Mouse (Mus musculus): ENCODE data around the gene Rpl6.

Rpl6 gene

GRCm38 (mm10) chr5:121214707-121215106 lies 10.4 kb downstream of the Rpl6 start:
- POLR2A ChIA-PET, result interaction anchor here in 3 of 4 experiments (0.8 to 10.0 kb wide), 5 partner anchors 7 to 262 kb away, joined by 3 to 153 read pairs (median 13); partner anchors contain the start of gene Rpl6 (in 3 of the 3)
- CTCF ChIA-PET, result interaction anchor here in 2 of 4 experiments (1.3 to 2.0 kb wide), 3 partner anchors 11 to 180 kb away, joined by 4 to 8 read pairs (median 4); no protein-coding TSS in a partner anchor

- ChIA-PET CTCF (interaction anchor here in 3 of 4 experiments (0.5 to 2.0 kb wide), 10 partner anchors 11 to 390 kb away, joined by 3 to 8 read pairs (median 3); no protein-coding TSS in a partner anchor), POLR2A (interaction anchor here (0.6 to 10.0 kb wide), 18 partner anchors 8 to 687 kb away, joined by 3 to 153 read pairs (median 4); partner anchors contain the start of genes Rpl6 (in 4 of the 4) and Naa25 (in 1 of the 4))
These were observed 11.3 kb downstream of the Rpl6 start for GRCm38 (mm10) chr5:121215380-121216125.

- POLR2A ChIA-PET, result interaction anchor here (0.6 to 10.0 kb wide), 15 partner anchors 9 to 261 kb away, joined by 3 to 153 read pairs (median 4); partner anchors contain the start of genes Rpl6 (in 4 of the 4) and Naa25 (in 1 of the 4)
- CTCF ChIA-PET, result interaction anchor here in 3 of 4 experiments (0.5 to 2.0 kb wide), 8 partner anchors 10 to 308 kb away, joined by 3 to 8 read pairs (median 3); no protein-coding TSS in a partner anchor
These were observed 11.8 kb downstream of the Rpl6 start for GRCm38 (mm10) chr5:121216126-121216446.

- CTCF ChIA-PET, result interaction anchor here in 3 of 4 experiments (0.5 to 2.0 kb wide), 7 partner anchors 9 to 1161 kb away, joined by 3 to 8 read pairs (median 4); no protein-coding TSS in a partner anchor
- POLR2A ChIA-PET, result interaction anchor here (0.6 to 10.0 kb wide), 15 partner anchors 8 to 516 kb away, joined by 3 to 153 read pairs (median 5); partner anchors contain the start of genes Rpl6 (in 4 of the 4), Naa25 (in 1 of the 4) and Tmem116 (in 1 of the 4)
These were observed 12.5 kb downstream of the Rpl6 start for GRCm38 (mm10) chr5:121216584-121217312.

DNA sequence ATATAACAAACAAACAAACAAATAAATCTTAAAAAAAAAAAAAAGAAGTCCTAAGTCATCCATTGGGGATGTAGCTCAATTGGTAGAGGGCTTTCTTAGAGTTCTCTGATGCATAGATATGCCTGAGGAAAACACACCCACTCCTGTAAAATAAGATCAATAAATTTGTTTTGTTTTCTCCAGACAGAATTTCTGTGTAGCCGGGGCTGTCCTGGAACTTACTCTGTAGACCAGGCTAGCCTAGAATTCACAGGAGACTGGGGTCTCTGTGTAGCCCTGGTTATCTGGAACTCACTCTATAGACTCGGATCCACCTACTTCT lies 13.0 kb downstream of the Rpl6 start:
- POLR2A ChIA-PET, result interaction anchor here in 2 of 4 experiments (0.6 to 10.0 kb wide), 2 partner anchors 10 to 234 kb away, joined by 9 to 153 read pairs; partner anchors contain the start of genes Rpl6 (in 1 of the 2) and Tmem116 (in 1 of the 2)
- CTCF ChIA-PET, result interaction anchor here in 1 of 4 experiments (0.5 to 0.7 kb wide), 2 partner anchors 121 to 1160 kb away, joined by 4 to 6 read pairs; no protein-coding TSS in a partner anchor

GRCm38 (mm10) chr5:121219190-121219589 lies 14.9 kb downstream of the Rpl6 start:
- ChIA-PET POLR2A (interaction anchor here in 3 of 4 experiments (0.7 to 10.0 kb wide), 11 partner anchors 11 to 269 kb away, joined by 3 to 153 read pairs (median 4); partner anchors contain the start of gene Rpl6 (in 2 of the 3)), CTCF (interaction anchor here in 2 of 4 experiments (0.6 to 0.8 kb wide), 3 partner anchors 43 to 253 kb away, joined by 3 read pairs; no protein-coding TSS in a partner anchor)

DNA sequence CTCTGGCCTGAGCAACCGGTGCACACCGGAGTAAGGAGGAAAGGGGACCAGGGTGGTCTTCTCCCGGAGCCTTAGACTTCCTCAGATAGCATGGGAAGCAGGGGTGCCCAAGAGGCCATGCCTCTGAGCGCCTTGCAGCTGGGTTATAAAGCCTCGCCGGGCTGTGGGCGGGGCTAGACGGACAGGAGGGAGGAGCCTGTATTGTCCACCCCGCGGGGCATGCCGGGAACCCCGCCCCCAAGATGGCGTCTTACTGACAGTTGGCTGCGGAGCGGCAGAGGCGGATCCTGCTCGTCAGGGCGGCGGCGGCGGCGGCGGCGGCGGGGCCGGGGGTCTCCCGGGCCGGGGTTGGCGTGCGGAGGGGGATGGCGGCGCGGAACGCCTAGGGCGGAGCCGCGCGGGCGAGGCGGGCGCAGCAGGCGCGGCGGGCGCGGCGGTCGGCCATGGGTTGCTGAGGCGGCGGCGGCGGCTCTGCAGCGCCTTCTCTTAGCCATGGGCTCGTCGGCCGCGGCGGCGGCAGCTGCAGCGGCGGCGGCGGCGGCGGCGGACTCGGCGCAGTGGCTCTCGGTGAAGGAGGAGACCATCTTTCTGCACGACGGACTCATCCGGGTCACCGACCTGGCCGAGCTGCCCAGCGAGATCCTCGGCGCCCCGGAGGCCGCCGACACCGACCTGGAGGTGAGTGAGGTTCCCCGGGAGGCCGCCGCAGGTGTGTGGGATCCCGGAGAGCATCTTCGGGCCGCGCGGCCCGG lies 15.9 kb downstream of the Rpl6 start, which contains the start of gene Hectd4:
TSS of gene Hectd4 (plus strand) at position 240 of the 752 bp plus-strand sequence.
- CTCF ChIA-PET, result interaction anchor here in 3 of 4 experiments (0.6 to 1.4 kb wide), 5 partner anchors 9 to 180 kb away, joined by 3 to 4 read pairs (median 3); no protein-coding TSS in a partner anchor
- POLR2A ChIA-PET, result interaction anchor here (0.6 to 10.0 kb wide), 34 partner anchors 9 to 852 kb away, joined by 3 to 153 read pairs (median 4); partner anchors contain the start of genes Naa25 (in 3 of the 4), Rpl6 (in 2 of the 4) and Trafd1 (in 1 of the 4)

- ChIA-PET POLR2A (interaction anchor here (0.6 to 10.0 kb wide), 21 partner anchors 9 to 851 kb away, joined by 3 to 153 read pairs (median 4); partner anchors contain the start of genes Naa25 (in 2 of the 4), Rpl6 (in 2 of the 4) and Trafd1 (in 1 of the 4)), CTCF (interaction anchor here in 3 of 4 experiments (0.6 to 1.4 kb wide), 5 partner anchors 12 to 180 kb away, joined by 3 to 4 read pairs (median 3); no protein-coding TSS in a partner anchor)
These were observed 16.5 kb downstream of the Rpl6 start for GRCm38 (mm10) chr5:121220732-121221301.

DNA sequence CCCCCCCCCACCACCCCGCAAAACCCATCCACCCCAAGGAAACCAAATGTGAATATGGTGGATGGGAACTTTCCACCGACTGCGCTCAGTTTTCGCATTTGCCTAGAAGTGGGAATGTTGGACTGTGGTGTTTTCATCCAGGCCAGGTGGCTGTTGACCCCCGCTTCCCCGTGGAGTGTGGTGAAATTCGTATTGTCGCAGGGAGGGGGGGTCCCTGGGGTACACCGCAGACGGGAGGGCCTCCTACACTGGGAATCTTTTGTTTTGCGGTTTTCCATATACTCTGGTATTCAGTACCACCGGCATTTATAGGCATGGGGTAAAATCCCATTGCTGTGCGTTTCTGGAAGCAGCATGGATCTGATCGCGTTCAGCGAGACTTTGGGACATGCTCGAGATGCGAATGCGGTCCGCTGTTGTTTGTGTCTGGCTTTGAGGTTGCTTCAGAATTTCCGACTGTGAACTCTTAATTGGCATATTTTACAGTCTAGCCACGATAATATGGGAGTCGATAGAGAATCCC lies 17.1 kb downstream of the Rpl6 start:
- CTCF ChIA-PET, result interaction anchor here in 2 of 4 experiments (0.6 to 1.4 kb wide), 2 partner anchors 12 to 155 kb away, joined by 4 read pairs; no protein-coding TSS in a partner anchor
- POLR2A ChIA-PET, result interaction anchor here in 3 of 4 experiments (1.2 to 10.0 kb wide), 6 partner anchors 9 to 851 kb away, joined by 3 to 153 read pairs (median 10); partner anchors contain the start of genes Naa25 (in 1 of the 3) and Rpl6 (in 1 of the 3)

- CTCF ChIA-PET, result interaction anchor here in 2 of 4 experiments (0.6 to 0.8 kb wide), 2 partner anchors 27 to 619 kb away, joined by 3 to 12 read pairs; no protein-coding TSS in a partner anchor
- POLR2A ChIA-PET, result interaction anchor here in 2 of 4 experiments (1.3 to 1.6 kb wide), 2 partner anchors 13 kb away, joined by 4 to 6 read pairs; no protein-coding TSS in a partner anchor
These were observed 19.7 kb downstream of the Rpl6 start for GRCm38 (mm10) chr5:121224020-121224419.

GRCm38 (mm10) chr5:121224856-121225255 lies 20.6 kb downstream of the Rpl6 start:
- ChIA-PET CTCF (interaction anchor here in 2 of 4 experiments (0.6 to 2.2 kb wide), 2 partner anchors 9 to 26 kb away, joined by 3 to 8 read pairs; no protein-coding TSS in a partner anchor), POLR2A (interaction anchor here in 3 of 4 experiments (1.3 to 1.9 kb wide), 6 partner anchors 9 to 20 kb away, joined by 4 to 6 read pairs (median 4); partner anchors contain the start of gene Rpl6 (in 1 of the 3))

DNA sequence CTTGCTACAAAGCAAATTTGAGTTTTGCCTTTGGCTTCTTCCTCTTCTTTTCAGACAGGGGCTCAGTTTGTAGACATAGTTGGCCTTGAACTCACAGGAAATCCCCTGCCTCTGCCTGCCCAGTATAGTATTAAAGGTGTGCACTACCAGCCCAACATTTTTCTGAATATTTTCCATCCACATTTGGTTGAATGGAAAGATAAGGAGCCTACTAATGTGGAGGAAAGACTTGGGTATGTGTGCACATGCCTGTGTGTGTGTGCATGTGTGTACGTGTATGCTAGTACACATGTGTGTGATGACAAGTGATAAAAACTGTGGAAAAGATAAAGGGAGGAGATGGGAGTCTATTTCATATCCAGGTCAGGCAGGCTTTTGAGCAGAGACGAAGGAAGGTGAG lies 21.6 kb downstream of the Rpl6 start:
- CTCF ChIA-PET, result interaction anchor here in 2 of 4 experiments (0.7 to 2.2 kb wide), 2 partner anchors 10 to 41 kb away, joined by 3 to 8 read pairs; no protein-coding TSS in a partner anchor
- POLR2A ChIA-PET, result interaction anchor here in 2 of 4 experiments (1.4 to 1.9 kb wide), 4 partner anchors 10 to 21 kb away, joined by 4 to 5 read pairs (median 4); partner anchors contain the start of gene Rpl6 (in 1 of the 2)

DNA sequence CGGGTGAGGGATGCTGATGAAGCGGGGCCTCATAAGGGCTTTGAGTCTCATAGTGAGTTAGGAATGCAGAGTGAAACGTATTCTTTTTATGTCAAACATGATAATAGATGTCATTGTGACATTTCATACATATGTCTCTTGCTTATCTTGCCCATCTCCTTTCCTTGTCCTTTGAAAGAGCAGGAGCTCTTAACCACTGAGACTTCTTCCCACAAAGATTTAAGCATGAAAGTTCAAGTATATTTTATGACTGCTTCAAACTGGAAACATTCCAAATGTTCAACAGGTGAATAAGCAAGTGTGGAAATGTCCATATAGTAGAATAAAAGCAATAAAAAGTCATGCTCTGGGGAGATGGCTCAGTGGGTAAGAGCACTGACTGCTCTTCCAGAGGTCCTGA lies 22.1 kb downstream of the Rpl6 start:
- CTCF ChIA-PET, result interaction anchor here in 2 of 4 experiments (0.5 to 2.2 kb wide), 3 partner anchors 8 to 41 kb away, joined by 3 to 8 read pairs (median 3); no protein-coding TSS in a partner anchor
- POLR2A ChIA-PET, result interaction anchor here in 2 of 4 experiments (1.6 to 1.9 kb wide), 2 partner anchors 15 to 22 kb away, joined by 4 to 5 read pairs; partner anchors contain the start of gene Rpl6 (in 1 of the 2)

GRCm38 (mm10) chr5:121226845-121227244 lies 22.6 kb downstream of the Rpl6 start:
- POLR2A ChIA-PET, result interaction anchor here in 2 of 4 experiments (0.7 to 0.9 kb wide), 2 partner anchors 13 to 23 kb away, joined by 3 read pairs; partner anchors contain the start of gene Rpl6 (in 1 of the 2)
- CTCF ChIA-PET, result interaction anchor here in 1 of 4 experiments (0.5 to 2.2 kb wide), 2 partner anchors 9 to 11 kb away, joined by 3 to 8 read pairs; no protein-coding TSS in a partner anchor

GRCm38 (mm10) chr5:121227330-121227729 lies 23.0 kb downstream of the Rpl6 start:
- CTCF ChIA-PET, result interaction anchor here in 1 of 4 experiments (2.2 kb wide), 1 partner anchor 12 kb away, joined by 8 read pairs; no protein-coding TSS in a partner anchor

More at GRCm38 (mm10) chr5:121227330-121227729, 23.0 kb downstream of the Rpl6 start:
- POLR2A ChIA-PET, result interaction anchor here in 2 of 4 experiments (0.7 to 0.9 kb wide), 2 partner anchors 14 to 23 kb away, joined by 3 read pairs; partner anchors contain the start of gene Rpl6 (in 1 of the 2)

Data from embryonic stem cell, embryonic (primary cell).